Mouse (Mus musculus) embryonic fibroblast, embryonic 13.5 days (primary cell): Measurements from ENCODE around the gene Pkm.

Experiments used
- CTCF ChIP-seq: IDR thresholded peaks from 2 replicates; pipeline ENCODE4 v1.5.1; 2011; ENCODE audit warnings: mild to moderate bottlenecking, control low read depth, low read length, moderate library complexity, borderline replicate concordance; ENCODE audit not compliant: insufficient read depth
- POLR2A ChIP-seq: IDR thresholded peaks from 2 replicates; pipeline ENCODE4 v1.6.1; 2011; ENCODE audit warnings: low read depth, mild to moderate bottlenecking, control low read depth, low read length, moderate library complexity

DNA sequence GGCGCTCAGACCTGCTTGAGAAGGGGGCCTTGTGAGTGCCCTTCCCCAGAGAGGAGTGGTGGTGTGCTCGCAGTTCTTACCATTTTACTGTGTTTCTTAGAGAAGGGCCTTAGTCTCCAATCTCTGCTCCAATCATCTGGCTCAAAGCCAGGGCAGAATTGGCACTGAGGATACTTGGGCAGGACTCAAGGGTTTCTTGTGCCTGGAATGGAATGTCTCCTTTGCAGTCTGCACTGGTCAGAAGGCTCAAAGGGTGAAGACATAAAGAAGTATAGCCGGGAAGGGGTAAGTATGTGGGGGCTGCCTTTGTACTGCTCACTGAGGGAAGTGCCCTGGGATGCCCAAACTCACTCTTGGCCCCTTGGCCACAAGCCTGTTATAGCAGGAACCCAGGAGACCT lies 53.1 kb downstream of the Pkm start:
- TF ChIP-seq CTCF: no peak
- TF ChIP-seq POLR2A: no peak
